Comparison of ENCODE assay signal across 15 mouse cellular contexts in the genomic region with DNA sequence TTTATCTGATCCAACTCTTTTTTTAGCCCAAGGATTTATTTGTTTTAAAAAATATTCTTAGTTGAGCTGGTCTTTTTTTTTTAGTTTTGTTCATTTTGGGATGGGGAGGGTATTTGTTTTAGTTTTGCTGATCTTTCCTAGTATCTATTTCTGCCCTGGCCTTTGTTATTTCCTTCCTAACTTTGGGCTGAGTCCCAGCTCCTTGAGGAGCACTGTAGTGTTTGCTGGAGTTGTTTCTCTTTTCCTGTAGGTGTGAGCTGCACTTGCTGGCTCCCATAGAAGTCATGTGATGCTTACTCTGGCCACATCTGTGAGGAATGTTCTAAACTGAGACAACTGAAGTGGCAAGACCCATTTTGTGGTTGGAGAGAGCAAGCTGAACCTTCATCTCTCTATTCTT.
A peak's percentile ranks its signal among the peaks of the same experiment; 100 is the strongest.
DNase-seq lines count a peak whose midpoint lies in the region; ATAC-seq lines count a peak whose summit lies in the region.
"Had no signal": no experiment of that assay in that cellular context is flagged by ENCODE, and none has a peak within 500 bp of the region (broad histone marks: within the 10 kb centered on the region; RNA-seq: fewer than 3 reads in every experiment).

No protein-coding gene starts in this region.

- H3K27me3 ChIP-seq in heart, embryonic 12.5 days (replicated peaks), result no peaks in the 10 kb centered on the region
- H3K27me3 ChIP-seq: embryonic facial prominence, embryonic 15.5 days; liver, embryonic 15.5 days; neural tube, embryonic 12.5 days had no signal

- DNase-seq in heart, adult 8-10 months (ENCODE audit: low spot score), result peak; percentile 53
- peak; percentile 39 to 69 for DNase-seq in lung, adult 18-20 months
- DNase-seq in lung, postnatal 4 days, result no peak
- peak; percentile 30 for DNase-seq in lung, postnatal 10 days
- no peak for DNase-seq in ovary, postnatal 36 days (ENCODE audit: low spot score)
- DNase-seq: cerebellum, postnatal 14 days; embryo, embryonic 11 days; right cerebral cortex, postnatal 14 days had no signal

- H3K9ac ChIP-seq in heart, embryonic 12.5 days, result no peak overlapping the region
- H3K9ac ChIP-seq: embryonic facial prominence, embryonic 15.5 days; liver, embryonic 15.5 days; neural tube, embryonic 12.5 days had no signal

- no peak overlapping the region for H3K4me2 ChIP-seq in heart, embryonic 12.5 days
- H3K4me2 ChIP-seq: embryonic facial prominence, embryonic 15.5 days; liver, embryonic 15.5 days; neural tube, embryonic 12.5 days had no signal

- no peaks in the 10 kb centered on the region for H3K9me3 ChIP-seq in heart, embryonic 12.5 days (replicated peaks)
- H3K9me3 ChIP-seq: embryonic facial prominence, embryonic 15.5 days; liver, embryonic 15.5 days; neural tube, embryonic 12.5 days had no signal

- no peaks in the 10 kb centered on the region; the same call in 1 of the 2 replicates for H3K4me1 ChIP-seq in heart, embryonic 12.5 days (replicated peaks)
- H3K4me1 ChIP-seq: embryonic facial prominence, embryonic 15.5 days; liver, embryonic 15.5 days; neural tube, embryonic 12.5 days had no signal

- no peak for ATAC-seq in heart, embryonic 12.5 days (ENCODE audit: insufficient number of reproducible peaks, low FRiP score)
- ATAC-seq in erythroblast, adult 5-6 weeks (replicated peaks; ENCODE audit: low FRiP score, poor library complexity, severe bottlenecking), result no peak
- ATAC-seq: hindbrain, postnatal 0 days had no signal

- no peak overlapping the region for H3K27ac ChIP-seq in heart, embryonic 12.5 days (ENCODE audit: poor library complexity, severe bottlenecking)
- H3K27ac ChIP-seq: embryonic facial prominence, embryonic 15.5 days; hindbrain, postnatal 0 days; liver, embryonic 15.5 days; neural tube, embryonic 12.5 days had no signal

- no peaks in the 10 kb centered on the region for H3K36me3 ChIP-seq in heart, embryonic 12.5 days
- H3K36me3 ChIP-seq: embryonic facial prominence, embryonic 15.5 days; G1E; liver, embryonic 15.5 days; neural tube, embryonic 12.5 days had no signal

- no peak overlapping the region for H3K4me3 ChIP-seq in heart, embryonic 12.5 days
- H3K4me3 ChIP-seq: embryonic facial prominence, embryonic 15.5 days; liver, embryonic 15.5 days; neural tube, embryonic 12.5 days had no signal

Comparison
In these comparisons a context has a peak if more than half of its experiments do, and no peak if none do; other contexts are left out.
1. DNase-seq: peak in heart, adult 8-10 months (single experiment), lung, adult 18-20 months (2 of 2) and lung, postnatal 10 days (single experiment); none in lung, postnatal 4 days (0 of 2) and ovary, postnatal 36 days (single experiment).